Mouse (Mus musculus): ENCODE measurements around the gene 1810062G17Rik.
A peak's percentile ranks its signal among the peaks of the same experiment; 100 is the strongest.

Gene 1810062G17Rik

DNA sequence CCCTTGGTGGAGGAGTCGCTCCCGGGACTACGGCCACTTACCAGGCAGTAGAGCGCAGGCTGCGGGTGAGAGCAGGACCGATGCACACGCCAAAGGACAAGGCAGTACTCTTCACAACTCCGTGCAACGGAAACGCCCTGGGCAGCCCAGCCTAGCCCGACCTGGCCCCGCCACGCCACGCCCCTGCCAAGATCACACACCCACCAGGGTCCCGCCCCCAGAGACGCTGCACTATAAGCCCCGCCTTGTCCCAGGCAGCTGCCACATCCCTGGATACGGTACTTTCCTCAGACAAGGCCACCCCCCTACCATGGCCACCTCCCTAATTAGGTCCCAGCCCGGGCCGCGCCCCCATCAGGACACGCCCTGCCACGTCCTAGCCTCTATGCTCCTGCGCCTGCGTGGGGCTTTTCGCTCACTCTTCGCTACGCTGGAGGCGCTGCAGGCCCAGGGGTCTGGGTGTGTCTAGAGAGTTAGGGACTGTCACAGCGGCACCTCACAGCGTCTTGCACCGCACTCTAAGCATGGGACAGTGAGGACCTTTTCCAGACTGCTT lies at the start of gene 1810062G17Rik, which contains the start of gene Anxa5:
TSS of gene 1810062G17Rik (plus strand) at position 406 of the 556 bp plus-strand sequence.
TSS of gene Anxa5 (minus strand) at position 363 of the 556 bp plus-strand sequence.
- peak; percentile 99 for DNase-seq (ENCODE audit: low read depth, low spot score)

DNA sequence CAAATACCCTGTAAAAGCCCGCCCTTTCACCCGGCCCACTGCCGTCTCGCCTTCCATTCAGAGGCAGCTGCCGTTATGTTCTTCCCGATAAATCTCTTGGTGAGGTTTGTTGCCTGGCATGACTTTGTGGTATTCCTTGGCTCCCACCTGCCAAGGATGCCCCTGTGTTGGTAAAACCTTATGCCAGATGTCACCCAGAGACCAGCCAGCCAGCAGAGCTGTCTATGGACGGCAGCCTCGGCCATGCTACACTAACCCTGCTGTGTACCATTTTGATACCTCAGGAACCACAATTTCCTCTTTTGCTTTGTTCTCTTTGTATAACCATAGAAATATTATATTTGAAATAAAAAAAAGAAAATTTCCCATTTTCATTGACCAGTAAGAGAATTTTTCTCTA lies 48.4 kb upstream of the 1810062G17Rik start:
- DNase-seq (ENCODE audit: low read depth, low spot score): no peak

DNA sequence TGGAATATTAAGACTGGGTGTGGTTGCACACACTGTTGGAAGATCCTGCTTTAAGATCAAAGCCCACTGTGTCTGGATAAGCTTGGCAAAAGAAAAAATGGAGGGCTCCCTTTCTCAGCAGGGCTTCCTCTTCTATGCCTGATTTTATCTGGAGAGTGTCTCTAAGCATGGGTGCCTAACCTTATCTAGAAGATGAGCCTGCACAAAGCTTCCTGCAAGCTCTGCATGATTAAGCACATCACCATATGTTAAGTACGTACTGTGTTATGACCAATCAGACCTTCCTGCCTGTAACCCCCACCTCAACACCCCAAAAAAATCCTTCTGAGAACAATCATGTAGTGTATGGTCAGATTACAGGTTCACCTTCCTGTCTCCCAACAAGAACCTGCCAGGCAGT lies 45.4 kb upstream of the 1810062G17Rik start:
- no peak for DNase-seq (ENCODE audit: low read depth, low spot score)

DNA sequence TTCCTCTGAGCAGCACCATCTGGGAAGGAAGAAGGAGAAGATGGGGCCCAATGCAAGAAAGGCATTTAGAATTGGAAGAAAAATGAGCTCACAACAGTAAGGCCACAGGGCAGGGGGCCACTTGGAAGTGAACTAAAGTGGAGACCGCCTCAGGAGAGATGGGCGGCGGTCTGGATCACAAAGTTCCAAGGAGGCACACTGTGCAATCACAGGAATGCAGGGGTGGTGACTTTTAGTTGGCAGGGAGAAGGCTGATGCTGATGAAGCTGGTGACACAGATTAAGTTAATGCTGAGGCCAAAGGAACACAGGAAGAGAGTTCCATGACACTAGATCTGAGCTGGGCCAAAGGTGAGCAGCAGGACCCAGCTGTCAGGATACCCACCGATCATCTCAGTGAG lies 35.5 kb upstream of the 1810062G17Rik start:
- DNase-seq (ENCODE audit: low read depth, low spot score): no peak

DNA sequence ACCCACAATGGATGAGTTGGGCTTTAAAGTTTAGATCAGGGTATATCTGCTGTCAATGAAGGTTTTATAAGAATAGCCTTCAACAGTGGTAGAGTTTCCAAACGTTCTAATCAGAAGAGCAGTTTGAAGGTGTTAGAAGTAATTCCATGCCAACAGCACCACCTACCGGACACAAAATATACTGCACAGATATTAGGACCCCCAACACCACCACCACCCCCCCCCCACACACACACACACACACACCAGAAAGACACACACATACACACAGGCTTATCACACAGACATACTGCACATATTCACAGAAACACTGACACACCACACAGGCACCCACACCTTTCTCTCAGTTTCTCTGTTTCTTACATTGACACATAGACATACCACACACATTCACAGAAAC lies 33.3 kb upstream of the 1810062G17Rik start:
- peak; percentile 29 for DNase-seq (ENCODE audit: low read depth, low spot score)

DNA sequence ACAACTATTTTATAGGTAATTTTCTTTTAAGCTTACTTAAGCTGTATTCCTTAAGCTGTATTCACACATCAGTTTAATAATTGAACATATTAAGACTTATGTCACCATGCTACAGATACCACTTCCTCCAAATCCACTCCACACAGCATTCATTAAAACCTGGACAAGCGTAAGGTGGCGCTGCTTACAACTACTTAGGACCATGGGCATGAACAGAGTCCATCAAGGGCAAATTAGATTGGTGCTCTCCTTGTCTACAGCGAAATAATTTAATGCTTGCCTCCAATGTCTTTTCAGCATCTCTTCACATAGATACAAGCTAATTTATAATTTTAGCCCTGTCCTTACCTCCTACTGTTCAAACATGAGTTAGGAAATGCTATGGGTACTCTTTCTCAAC lies 29.7 kb upstream of the 1810062G17Rik start:
- no peak for DNase-seq (ENCODE audit: low read depth, low spot score)

DNA sequence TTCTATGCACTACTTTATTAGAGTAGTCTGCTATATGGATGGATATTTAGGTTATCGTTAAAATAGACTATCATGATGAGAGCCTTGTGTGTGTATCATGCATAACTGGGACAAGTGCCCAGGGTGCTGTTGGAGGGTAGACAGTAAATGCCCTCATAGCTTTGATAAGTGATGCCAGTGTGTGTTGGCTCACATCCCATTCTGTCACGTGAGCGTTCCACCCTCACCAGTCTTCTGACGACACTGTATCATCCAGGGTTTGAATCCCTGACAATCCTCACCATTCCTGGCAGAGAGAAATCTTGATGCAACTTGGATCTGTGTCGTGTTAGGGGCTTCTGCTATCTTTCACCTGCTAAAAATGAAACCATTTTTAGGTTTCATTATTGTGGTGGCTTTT lies 29.2 kb upstream of the 1810062G17Rik start:
- DNase-seq (ENCODE audit: low read depth, low spot score): no peak

DNA sequence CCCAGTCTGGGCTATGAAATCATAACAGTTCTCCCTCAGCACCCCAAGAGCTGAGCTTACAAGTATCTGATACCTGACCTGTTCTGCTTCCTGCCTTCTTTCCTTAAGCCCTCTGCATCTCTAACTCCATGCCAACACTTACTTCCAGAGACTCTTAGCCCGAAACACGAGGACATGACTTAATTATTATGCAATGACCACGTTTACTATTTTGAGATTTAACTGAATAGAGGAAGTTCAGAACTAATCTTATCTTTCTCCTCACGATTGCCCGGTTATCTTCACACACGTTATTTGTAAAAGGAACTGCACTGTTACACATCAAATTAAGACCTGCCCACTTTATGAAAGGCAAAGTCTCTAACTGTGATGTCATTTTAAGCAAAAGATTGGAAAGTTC lies 28.8 kb upstream of the 1810062G17Rik start:
- DNase-seq (ENCODE audit: low read depth, low spot score): no peak

DNA sequence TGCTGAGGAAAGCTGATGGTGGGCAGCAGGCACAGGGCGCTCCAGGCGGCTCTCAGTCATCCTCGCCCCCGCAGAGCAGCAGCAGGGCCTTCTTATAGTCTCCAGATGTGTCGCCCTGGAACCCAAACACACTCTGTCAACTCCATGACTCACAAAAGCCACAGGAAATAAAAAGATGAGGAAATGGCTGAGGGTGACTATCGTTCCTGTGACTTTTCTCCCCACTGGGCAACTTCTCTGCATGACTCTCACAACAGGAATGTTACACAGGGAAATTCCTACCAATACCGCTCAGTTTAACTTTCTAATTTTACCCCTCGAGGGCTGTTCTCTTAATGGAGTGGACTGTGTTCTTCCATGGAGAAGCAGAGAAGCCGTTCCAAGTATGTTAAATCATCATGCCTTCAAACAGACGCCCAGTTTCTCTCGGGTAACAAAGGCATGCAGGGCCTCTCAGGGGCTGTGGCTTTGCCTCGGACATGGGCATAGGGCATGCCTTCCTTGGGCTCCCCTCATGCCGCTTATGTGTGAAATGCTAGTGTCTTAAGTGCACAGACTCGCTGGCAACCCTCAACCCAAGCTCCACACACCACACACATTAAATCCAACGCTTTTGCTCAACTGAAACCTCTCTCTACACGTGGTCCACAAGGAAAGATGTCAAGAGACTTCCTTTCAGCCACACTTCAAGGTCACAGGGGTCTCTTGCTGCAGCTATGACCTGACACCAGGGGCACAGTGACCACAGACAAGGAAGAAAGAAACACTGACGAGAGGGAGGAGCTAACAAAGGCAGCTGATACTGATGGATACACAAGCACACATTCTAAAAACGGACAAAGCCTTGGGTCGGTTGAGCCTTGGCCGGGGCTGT lies 26.2 kb upstream of the 1810062G17Rik start:
- DNase-seq (ENCODE audit: low read depth, low spot score): no peak

DNA sequence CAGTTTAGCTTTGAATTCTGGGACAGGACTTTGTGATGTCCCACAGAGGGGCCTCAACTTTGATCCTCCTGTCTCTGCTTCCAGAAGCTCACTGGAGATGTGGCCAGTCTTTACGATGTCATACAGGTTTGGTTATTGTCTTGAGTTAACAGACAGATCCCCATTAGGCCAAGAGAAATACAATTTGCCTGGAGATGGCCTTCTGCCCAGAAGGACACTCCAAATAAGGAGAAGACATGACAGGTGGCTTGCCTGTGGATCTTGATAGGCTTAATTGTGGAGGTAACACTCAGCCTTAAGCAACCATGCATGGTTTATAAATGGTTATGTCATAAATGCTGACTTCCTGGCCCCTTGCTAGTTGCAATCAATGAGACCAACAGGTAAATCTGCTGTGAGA lies 23.2 kb upstream of the 1810062G17Rik start:
- DNase-seq (ENCODE audit: low read depth, low spot score): no peak

DNA sequence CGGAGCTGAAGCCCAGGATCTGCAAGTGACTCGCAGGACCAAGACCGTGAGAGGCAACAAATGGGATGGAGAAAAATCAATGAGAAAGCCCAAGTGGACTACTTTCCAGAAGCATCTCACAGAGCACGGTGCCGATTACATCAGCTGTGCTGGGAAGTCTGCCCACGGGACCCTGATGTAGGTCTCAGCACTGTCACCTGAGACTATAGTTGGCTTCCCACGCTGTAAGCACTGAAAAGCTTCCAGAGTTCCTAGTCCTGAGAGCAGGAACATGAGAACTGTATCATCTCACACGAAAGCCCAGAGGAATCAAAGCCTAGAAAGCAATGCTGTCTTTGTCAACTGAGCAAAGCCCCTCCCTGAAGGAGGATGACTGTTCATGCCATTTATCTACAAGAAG lies 20.6 kb upstream of the 1810062G17Rik start:
- DNase-seq (ENCODE audit: low read depth, low spot score): no peak

DNA sequence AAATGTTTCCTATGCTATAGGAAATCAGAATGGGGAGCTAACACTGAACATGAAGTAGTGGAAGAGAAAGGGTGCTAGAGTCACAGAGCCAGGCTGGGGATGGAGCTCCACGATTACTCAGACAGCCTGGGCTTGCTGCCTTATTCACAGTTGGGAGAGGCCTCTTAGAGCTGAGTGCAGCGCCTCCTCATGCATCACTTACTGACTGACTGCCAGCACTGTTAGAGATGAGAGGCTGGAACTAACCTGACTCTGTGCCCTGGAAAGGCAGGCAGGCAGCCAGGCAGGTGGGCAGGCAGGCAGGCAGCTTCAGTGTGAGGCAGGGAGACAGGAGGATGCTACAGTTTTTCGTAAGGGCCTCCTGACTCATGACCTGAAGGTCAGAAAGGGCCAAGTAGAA lies 20.2 kb upstream of the 1810062G17Rik start:
- DNase-seq (ENCODE audit: low read depth, low spot score): no peak

DNA sequence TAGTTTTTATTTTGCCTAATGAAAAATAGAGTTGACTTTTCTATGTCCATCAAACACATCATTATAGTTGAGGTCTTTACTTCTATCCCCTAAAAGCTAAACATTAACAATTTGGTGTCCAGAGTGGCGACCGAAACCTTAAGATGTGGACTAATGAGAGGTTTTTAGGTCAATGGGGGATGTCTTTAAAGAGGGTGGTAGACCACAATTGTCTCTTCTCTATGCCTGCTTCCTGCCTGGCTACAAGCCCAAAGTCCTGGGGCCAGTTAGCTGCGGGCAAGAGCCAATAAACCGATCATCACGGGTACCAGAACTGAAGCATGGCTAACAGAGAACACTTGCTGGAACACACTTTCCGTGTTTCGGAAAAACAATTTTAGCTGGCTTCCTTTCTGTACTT lies 15.0 kb upstream of the 1810062G17Rik start:
- no peak for DNase-seq (ENCODE audit: low read depth, low spot score)

DNA sequence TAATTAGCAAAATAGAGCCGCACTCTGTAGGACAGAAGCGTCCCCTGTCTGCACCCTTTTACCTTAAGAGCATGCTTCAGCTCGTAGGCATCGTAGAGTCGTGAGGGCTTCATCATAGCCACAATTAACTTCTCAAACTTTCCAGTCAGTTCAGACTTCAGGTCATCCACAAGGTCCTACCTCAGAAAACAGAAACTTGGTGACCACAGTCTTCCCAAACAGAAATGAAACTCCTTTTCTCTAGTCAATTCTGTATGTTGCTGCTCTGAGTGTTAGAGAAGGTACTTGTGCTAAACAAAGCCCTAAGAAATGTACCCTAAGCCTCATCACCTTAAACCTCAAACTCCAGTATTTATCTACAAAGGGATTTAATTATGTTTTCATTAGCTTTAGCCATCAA lies 13.9 kb upstream of the 1810062G17Rik start:
- no peak for DNase-seq (ENCODE audit: low read depth, low spot score)

DNA sequence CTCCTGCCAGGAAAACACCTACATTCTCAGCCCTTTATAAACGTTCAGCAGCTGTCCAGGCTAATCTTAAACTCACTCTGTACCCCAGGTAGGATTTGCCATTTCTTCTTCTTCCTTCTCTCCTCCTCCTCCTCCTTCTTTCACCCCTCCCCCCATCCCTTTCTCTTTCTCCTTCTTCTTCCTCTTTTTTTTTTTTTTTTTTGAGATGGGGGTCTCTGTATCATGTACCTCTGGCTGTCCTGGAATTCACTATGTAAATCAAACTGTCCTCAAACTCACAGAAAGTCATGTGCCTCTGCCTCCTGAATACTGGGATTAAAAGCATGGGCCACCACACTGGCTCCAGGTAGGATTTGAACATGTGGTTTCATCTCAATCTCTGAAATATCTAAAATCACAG lies 13.4 kb upstream of the 1810062G17Rik start:
- no peak for DNase-seq (ENCODE audit: low read depth, low spot score)

DNA sequence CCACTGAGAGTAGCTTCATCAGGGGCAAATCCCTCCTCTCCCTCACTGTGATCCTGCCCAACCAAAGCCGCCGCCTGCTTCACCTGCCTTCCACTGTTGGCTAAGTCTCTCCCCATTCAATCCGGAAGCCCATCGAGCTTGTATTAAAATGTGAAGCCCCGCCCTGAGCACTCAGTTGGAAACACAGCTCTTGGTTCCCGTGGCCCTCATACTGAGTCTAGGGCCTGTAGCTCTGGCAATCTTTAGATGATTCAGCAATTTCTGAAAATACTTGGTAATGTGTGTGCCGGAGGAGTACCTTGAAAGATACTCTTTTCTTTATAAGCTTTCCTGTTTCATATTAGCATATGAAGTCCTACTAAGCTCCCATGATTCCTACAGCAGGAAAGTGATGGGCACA lies 10.2 kb upstream of the 1810062G17Rik start:
- no peak for DNase-seq (ENCODE audit: low read depth, low spot score)

DNA sequence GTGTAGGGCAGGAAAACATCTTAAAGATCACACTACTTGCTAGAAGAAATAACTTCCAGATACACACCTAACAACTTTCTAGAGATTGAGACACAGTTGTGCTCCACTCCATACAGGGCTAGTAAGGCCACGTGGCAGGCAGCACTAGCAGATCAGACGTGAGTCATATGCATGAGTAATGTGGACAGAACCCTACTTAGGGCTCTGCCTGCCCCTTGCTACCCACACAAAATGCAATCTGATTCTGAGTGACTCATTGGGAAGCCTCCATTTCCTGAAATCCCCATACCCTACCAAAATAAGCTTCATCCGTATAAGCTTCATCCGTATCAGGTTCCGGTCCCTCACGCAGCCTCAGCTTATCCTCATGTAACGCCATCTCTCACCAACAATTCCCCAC lies 8.1 kb upstream of the 1810062G17Rik start:
- DNase-seq (ENCODE audit: low read depth, low spot score): no peak

DNA sequence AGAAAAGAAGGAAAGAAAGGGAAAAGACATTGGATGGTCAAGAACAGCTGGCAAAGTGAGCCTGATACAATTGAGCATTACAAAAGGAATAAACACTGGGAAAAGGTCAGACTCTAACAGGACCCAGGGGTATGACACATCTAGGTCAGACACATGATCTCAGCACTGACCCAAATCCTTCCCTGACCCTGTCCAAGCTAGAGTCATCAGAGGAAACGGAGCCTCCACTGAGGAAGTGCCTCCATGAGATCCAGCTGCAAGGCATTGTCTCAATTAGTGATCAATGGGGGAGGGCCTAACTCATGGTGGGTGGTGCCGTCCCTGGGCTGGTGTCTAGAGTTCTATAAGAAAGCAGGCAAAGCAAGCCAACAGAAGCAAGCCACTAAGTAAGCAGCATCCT lies 6.9 kb upstream of the 1810062G17Rik start:
- DNase-seq (ENCODE audit: low read depth, low spot score): no peak

DNA sequence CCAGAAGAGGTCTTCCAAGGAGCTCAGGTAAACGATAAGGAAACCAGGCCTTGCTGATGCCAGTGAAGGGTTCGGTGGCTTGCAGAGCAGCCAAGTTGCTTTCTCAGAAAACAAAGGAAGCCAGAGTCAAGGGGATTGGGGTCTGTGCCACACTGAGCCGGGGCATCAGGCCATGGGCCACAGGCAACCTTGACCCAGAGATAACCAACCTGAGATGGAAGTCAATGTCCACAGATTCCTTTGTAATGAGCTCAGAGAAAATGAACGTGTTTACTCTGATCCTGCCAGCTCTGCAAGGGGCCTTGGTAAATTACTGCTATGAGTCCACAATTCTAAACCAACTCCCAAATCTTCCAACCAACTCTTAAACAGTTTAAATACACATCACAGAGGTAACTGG lies 3.9 kb upstream of the 1810062G17Rik start:
- DNase-seq (ENCODE audit: low read depth, low spot score): no peak

DNA sequence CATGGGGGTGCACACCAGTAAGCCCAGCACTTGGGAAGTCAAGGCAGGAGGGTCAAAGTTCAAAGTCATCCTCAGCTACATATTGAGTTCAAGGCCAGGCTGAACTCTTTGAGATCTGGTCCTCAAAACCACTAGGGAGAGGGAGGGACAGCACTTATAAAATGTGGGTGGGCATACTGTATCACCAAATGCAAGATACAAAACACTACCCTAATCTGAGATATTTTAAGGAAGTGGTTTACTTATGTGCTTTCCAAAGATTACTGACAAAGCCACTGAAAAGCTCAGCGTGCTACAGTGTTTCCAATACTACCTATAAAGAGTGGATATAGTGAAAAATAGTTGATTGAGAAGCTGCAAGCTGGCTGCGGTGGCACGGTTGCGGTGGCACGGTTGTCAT lies 2.5 kb upstream of the 1810062G17Rik start:
- no peak for DNase-seq (ENCODE audit: low read depth, low spot score)

DNA sequence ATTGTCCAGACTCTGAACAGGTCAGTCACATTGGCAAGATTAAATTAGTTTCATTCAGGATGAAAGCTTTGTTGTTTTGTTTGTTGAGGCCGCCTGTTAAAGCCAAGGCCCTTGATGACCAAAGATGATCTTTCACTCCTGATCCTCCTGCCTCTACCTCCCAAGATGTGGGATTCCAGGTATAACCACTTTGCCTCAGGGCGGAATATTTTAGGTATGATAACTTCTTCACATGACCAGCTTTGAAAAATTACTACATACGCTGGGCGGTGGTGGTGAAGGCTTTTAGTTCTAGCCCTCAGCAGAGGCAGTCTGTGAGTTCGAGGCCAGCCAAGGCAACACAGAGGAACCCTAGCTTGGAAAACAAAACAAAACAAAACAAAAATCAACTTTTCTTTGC lies 1.3 kb upstream of the 1810062G17Rik start:
- DNase-seq (ENCODE audit: low read depth, low spot score): peak; percentile 10

DNA sequence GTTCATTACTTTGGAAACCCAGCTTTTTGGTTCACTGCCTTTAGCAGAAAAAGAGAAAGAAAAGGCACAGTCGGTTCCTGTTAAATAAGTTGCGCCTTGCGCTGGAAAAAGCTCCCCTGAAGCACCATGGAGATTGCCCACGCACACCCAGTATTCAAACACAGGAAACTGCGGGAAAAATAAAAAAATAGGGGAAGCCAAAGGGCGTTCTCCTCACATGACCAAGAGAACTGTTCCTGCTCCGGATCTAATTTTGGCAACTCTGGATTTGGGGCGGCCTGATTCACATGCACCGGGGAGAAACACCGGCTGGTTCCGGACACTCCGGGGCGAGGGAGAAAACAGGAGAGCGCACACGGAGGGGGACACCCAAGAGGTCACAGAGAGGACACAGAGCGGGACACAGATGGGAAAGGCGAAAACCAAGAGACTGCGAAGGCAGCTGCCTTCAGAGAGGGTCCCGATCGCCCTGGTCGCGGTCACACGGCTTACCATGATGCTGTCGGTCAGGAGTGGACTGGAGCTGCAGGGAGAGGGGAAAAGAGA lies 726 bp upstream of the 1810062G17Rik start:
- DNase-seq (ENCODE audit: low read depth, low spot score): peak; percentile 54

All from CD4-positive helper T cell, adult 2 months (primary cell).